Mouse (Mus musculus): ENCODE data around the gene Ppp1r1b. TPM values are rescaled to one million over a fixed set of nuclear protein-coding genes. Genes with fewer than 3 reads are reported as not detected.

Gene Ppp1r1b
- total and polyA plus RNA-seq, 3 experiments = 0.08 TPM; not detected in 2

DNA sequence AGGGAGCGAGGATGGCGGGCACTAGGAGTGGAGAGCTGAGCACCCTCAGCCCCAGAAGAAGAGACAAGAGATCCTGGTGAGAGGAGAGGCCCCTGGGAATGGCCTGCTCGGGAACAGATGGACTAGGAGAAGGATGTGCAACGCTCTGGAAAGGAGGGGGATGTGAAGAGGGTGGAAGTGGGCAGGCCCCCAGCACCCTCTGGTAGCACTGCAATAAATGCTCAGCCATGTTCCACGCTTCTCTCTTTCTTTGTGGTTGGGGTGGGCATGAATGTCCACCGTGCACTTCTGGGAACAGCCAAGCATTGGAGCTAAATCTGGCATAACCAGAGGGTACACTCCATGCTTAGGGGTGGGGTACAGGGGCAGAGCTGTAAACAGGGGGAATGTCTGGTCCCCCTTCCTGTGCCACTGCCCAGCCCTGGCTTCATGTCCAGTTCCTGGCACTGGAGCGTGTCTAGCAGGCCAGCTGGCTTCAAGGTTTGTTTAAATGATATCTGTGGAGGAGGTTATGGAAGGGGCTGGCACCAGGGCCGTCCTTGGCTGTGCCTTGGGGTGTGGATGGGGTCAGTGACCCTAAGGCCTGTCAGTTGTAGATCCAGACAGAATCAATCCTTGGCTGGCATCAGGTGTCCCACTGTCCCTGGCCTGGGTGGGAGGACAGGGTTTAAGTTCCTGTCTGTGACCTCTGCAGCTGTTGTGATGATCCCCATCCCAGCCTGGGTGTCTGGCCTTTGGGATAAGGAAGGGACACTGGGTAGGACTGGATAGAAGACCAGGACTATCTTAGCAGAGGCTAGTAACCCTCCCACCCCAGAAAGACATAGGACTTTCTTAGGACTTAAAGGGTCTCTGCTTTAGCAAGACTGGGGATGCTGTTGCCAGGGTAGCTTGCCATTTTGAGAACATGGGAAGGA, 36.8 kb downstream of the Ppp1r1b start:
- H3K9ac ChIP-seq (ENCODE audit: insufficient read depth, low read depth) = no peak overlapping the region
- dilution Hi-C loops (cut with MboI; ENCODE audit: extremely low pct_ligation_motif_present, extremely low pct_unique_long_range_greater_than_20kb, low sequenced_read_pairs) (no loop called here), in situ Hi-C loops (cut with MboI; ENCODE audit: low pct_ligation_motif_present, low pct_unique_long_range_greater_than_20kb, low sequenced_read_pairs) (no loop called here)

DNA sequence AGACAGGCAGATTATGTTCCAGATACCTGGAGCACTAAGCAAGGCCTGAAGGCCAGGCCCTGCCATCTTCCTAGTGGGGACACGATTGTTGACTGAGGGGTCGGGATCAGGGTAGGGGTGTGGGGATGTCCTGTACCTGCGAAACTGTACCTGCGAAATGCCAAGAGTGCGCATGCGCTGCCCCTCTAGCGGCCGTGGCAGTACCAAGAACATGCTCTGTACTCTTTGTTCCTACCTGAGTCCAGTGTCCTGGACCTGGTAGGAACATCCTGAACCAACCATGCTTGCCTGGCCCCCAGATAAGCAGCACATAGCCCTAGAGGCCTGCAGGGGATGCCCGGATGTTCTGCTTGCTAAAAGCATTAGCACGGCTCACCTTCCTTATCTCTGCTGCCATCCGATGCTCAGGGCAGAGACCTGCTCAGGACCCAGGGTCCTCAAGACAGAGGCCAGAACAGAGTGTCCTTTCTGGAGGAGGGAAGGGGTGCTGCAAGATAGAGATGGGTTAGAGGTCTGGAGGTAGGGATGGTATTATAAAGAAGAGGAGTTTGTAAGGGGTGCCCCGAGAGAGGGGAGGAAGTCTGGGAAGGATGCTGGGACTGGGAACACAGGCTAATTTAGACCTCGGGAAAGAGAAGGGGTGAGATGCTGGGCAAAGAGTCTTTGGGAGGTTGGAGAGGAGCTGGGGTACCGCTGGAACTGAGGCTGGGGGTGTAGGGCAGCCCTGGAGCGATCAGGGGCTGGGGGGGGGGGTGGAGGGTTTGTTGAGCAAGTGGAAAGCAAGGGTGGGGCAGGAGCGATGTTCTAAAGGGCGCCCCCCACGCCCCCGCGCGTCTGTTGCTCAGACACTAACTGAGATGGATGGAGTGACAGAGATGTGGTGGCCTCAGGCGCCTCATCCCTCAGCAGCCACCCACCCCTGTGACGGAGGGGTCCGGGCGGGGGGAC, 37.7 kb downstream of the Ppp1r1b start, which contains the start of gene Pnmt:
Gene Pnmt, plus strand, starts transcription at position 813 of the 948 bp plus-strand sequence.
- in situ Hi-C loops (cut with MboI; ENCODE audit: low pct_ligation_motif_present, low pct_unique_long_range_greater_than_20kb, low sequenced_read_pairs) (no loop called here), dilution Hi-C loops (cut with MboI; ENCODE audit: extremely low pct_ligation_motif_present, extremely low pct_unique_long_range_greater_than_20kb, low sequenced_read_pairs) (no loop called here)
- TF ChIP-seq SIN3A (IDR thresholded peaks at IDR 0.05; ENCODE audit: low read length) (no peak), NRF1 (IDR thresholded peaks at IDR 0.05; ENCODE audit: low read depth, low read length) (no peak), USF1 (IDR thresholded peaks at IDR 0.05; ENCODE audit: low read depth, low read length) (no peak), CTCF (conservative IDR thresholded peaks at IDR 0.05 in 1 of 2, IDR thresholded peaks at IDR 0.05 in 1 of 2; ENCODE audit: low read depth in 2 of 2, low read length in 2 of 2) (no peak), USF2 (conservative IDR thresholded peaks at IDR 0.05; ENCODE audit: low read depth, low read length) (no peak), POLR2AphosphoS2 (IDR thresholded peaks at IDR 0.05; ENCODE audit: low read depth, low read length) (no peak), JUN (IDR thresholded peaks at IDR 0.05; ENCODE audit: insufficient read depth, low read depth, low read length) (no peak), MAX (IDR thresholded peaks at IDR 0.05; ENCODE audit: low read length) (no peak), ZNF384 (IDR thresholded peaks at IDR 0.05; ENCODE audit: low read depth, low read length) (no peak), EP300 (IDR thresholded peaks at IDR 0.05; ENCODE audit: low read length) (no peak), POLR2A (IDR thresholded peaks at IDR 0.05; ENCODE audit: low read depth, low read length) (no peak)
- Histone ChIP-seq H3K9me3 (replicated peaks; ENCODE audit: low read length) (no peaks in the 10 kb centered on the region), H3K4me3 (replicated peaks in 1 of 3; ENCODE audit: low read depth in 2 of 3, low read length in 2 of 3, poor library complexity in 1 of 3) (no peak within 1 kb of the TSS), H3K27ac (ENCODE audit: insufficient read depth, low read depth) (no peak within 1 kb of the TSS), H3K4me1 (ENCODE audit: control insufficient read depth in 1 of 2, insufficient read depth in 2 of 2) (peaks cover 0 to 20% of the 10 kb centered on the region in 2 experiments; a peak in 2 of 4 replicates), H3K36me3 (replicated peaks in 1 of 2; ENCODE audit: control insufficient read depth in 1 of 2, insufficient read depth in 1 of 2, low read length in 1 of 2) (peaks cover 0 to 20% of the 10 kb centered on the region in 2 experiments), H3K27me3 (replicated peaks) (peaks cover 7% of the 10 kb centered on the region), H3K9ac (ENCODE audit: insufficient read depth, low read depth) (no peak within 1 kb of the TSS), H3K79me2 (replicated peaks; ENCODE audit: control insufficient read depth, extremely low read depth, insufficient read depth, poor library complexity, severe bottlenecking) (no peaks in the 10 kb centered on the region), H3K4me2 (ENCODE audit: insufficient read depth, low read depth, poor library complexity, severe bottlenecking) (no peak within 1 kb of the TSS)
- no peak for DNase-seq (ENCODE audit: extremely low read depth)

More for the DNA sequence above, 36.8 kb downstream of the Ppp1r1b start:
- no peak for DNase-seq (ENCODE audit: extremely low read depth)
- Histone ChIP-seq H3K4me3 (replicated peaks in 1 of 3; ENCODE audit: low read depth in 2 of 3, low read length in 2 of 3, poor library complexity in 1 of 3) (no peak overlapping the region), H3K9me3 (replicated peaks; ENCODE audit: low read length) (no peaks in the 10 kb centered on the region), H3K4me1 (ENCODE audit: control insufficient read depth in 1 of 2, insufficient read depth in 2 of 2) (peaks cover 0 to 10% of the 10 kb centered on the region in 2 experiments; a peak in 2 of 4 replicates), H3K79me2 (replicated peaks; ENCODE audit: control insufficient read depth, extremely low read depth, insufficient read depth, poor library complexity, severe bottlenecking) (no peaks in the 10 kb centered on the region), H3K4me2 (ENCODE audit: insufficient read depth, low read depth, poor library complexity, severe bottlenecking) (no peak overlapping the region), H3K27ac (ENCODE audit: insufficient read depth, low read depth) (no peak overlapping the region), H3K36me3 (replicated peaks in 1 of 2; ENCODE audit: control insufficient read depth in 1 of 2, insufficient read depth in 1 of 2, low read length in 1 of 2) (peaks cover 8 to 30% of the 10 kb centered on the region in 2 experiments), H3K27me3 (replicated peaks) (peaks cover 7% of the 10 kb centered on the region)
- TF ChIP-seq CHD1 (IDR thresholded peaks at IDR 0.05; ENCODE audit: low read depth, low read length) (no peak), ZNF384 (IDR thresholded peaks at IDR 0.05; ENCODE audit: low read depth, low read length) (no peak), IRF4 (IDR thresholded peaks at IDR 0.05; ENCODE audit: low read depth, low read length) (no peak), CHD2 (IDR thresholded peaks at IDR 0.05; ENCODE audit: low read length) (no peak), KAT2A (IDR thresholded peaks at IDR 0.05; ENCODE audit: insufficient replicate concordance, low read length) (no peak), CTCF (conservative IDR thresholded peaks at IDR 0.05 in 1 of 2, IDR thresholded peaks at IDR 0.05 in 1 of 2; ENCODE audit: low read depth in 2 of 2, low read length in 2 of 2) (no peak), EP300 (IDR thresholded peaks at IDR 0.05; ENCODE audit: low read length) (no peak), POLR2AphosphoS2 (IDR thresholded peaks at IDR 0.05; ENCODE audit: low read depth, low read length) (no peak), USF2 (conservative IDR thresholded peaks at IDR 0.05; ENCODE audit: low read depth, low read length) (no peak), BHLHE40 (IDR thresholded peaks at IDR 0.05; ENCODE audit: low read depth, low read length) (no peak), TBP (conservative IDR thresholded peaks at IDR 0.05; ENCODE audit: low read depth, low read length) (no peak), E2F4 (IDR thresholded peaks at IDR 0.05; ENCODE audit: insufficient replicate concordance, low read depth, low read length) (no peak), RAD21 (IDR thresholded peaks at IDR 0.05; ENCODE audit: low read depth, low read length) (no peak), NELFE (IDR thresholded peaks at IDR 0.05; ENCODE audit: low read depth, low read length) (no peak), SIN3A (IDR thresholded peaks at IDR 0.05; ENCODE audit: low read length) (no peak), ZKSCAN1 (IDR thresholded peaks at IDR 0.05; ENCODE audit: borderline replicate concordance, low read depth, low read length) (no peak), ETS1 (conservative IDR thresholded peaks at IDR 0.05; ENCODE audit: low read depth, low read length) (no peak), MYC (IDR thresholded peaks at IDR 0.05; ENCODE audit: low read depth, low read length) (no peak), RCOR1 (conservative IDR thresholded peaks at IDR 0.05; ENCODE audit: low read depth, low read length) (no peak), NRF1 (IDR thresholded peaks at IDR 0.05; ENCODE audit: low read depth, low read length) (no peak)

Data from CH12.LX (cell line).